Mouse (Mus musculus): Measurements from ENCODE around the gene Pim2. TPM values are rescaled to one million over a fixed set of nuclear protein-coding genes. Genes with fewer than 3 reads are reported as not detected.
"Not testable (repeated sequence)": the region's sequence is repeated elsewhere in the genome, so short reads cannot be mapped to it uniquely, and the experiment has no call there.

Pim2 gene
- polyA plus RNA-seq, 1 experiment from 2014 or later = 7.1 TPM

DNA sequence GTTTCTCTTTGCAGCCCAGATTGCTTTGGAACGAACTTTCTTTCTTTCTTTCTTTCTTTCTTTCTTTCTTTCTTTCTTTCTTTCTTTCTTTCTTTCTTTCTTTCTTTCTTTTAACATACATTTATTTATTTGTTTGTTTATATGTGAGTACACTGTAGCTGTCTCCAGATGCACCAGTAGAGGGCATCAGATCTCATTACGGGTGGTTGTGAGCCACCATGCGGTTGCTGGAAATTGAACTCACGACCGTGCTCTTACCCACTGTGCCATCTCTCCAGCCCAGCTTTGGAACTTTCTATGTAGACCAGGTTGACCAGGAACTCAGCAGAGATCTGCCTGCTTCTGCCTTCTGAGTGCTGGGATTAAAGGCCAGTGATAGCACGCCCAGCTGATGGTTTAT is 39.9 kb downstream of the Pim2 start:
- H3K36me3 ChIP-seq (ENCODE audit: control insufficient read depth, insufficient read depth, low read length); H3K4me2 ChIP-seq (replicated peaks; ENCODE audit: low read depth, low read length); DNase-seq (ENCODE audit: low spot score); H3K4me3 ChIP-seq (ENCODE audit: low read depth, low read length); ATAC-seq (ENCODE audit: low FRiP score); H3K9ac ChIP-seq (ENCODE audit: low read depth, low read length); H3K27me3 ChIP-seq (ENCODE audit: control insufficient read depth, insufficient read depth, low read length); H3K4me1 ChIP-seq (replicated peaks; ENCODE audit: control insufficient read depth, insufficient read depth, low read length); H3K27ac ChIP-seq (ENCODE audit: low read depth, low read length); H3K9me3 ChIP-seq (ENCODE audit: control insufficient read depth, low read length): not testable (repeated sequence)
- 70% methylated on average over 6 of the region's 6 CpGs for WGBS

DNA sequence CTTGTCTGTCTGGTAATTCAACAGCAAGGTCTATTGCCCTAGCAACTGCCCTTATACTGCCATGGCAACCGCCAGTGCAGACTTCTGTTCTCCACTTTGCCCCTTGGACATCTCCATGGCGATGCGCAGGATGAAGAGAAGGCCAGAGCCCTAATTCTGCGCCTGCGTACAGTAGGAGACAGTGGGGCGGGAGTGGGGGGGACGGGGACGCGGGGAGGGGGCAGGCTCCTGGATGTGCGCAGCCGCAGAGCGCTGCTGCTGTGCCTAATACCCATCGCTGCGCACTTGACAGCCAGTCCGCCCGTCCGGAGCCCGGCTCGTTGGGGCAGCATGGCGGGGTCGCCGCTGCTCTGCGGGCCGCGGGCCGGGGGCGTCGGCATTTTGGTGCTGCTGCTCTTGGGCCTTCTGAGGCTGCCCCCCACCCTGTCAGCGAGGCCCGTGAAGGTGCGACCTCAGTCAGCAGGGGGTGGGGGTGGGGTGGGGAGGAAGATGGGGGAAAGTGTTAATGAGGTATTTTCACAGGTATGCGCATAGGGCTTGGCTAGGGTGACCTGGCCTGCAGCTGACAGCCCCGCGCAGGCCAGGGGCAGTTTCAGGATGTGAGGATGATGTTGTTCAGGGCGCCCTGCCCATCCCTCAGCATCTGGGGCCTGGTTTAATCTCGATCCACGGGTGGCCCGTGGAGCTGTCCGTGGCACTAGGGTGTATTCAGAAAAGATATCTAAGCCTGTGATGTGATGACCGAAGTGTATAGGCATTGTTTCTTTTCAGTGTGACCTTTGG is 41.7 kb downstream of the Pim2 start, which contains the start of gene Pcsk1n:
Gene Pcsk1n, plus strand, starts transcription at position 222 of the 783 bp plus-strand sequence.
- no peaks in the 10 kb centered on the region for H3K36me3 ChIP-seq (ENCODE audit: control insufficient read depth, insufficient read depth, low read length)
- WGBS = 17% methylated on average over 26 of the region's 40 CpGs
- no peaks in the 10 kb centered on the region for H3K4me1 ChIP-seq (replicated peaks; ENCODE audit: control insufficient read depth, insufficient read depth, low read length)
- peak; percentile 77 for DNase-seq (ENCODE audit: low spot score)
- peak within 1 kb of the TSS; percentile 36 for H3K4me3 ChIP-seq (ENCODE audit: low read depth, low read length)
- no peaks in the 10 kb centered on the region for H3K9me3 ChIP-seq (ENCODE audit: control insufficient read depth, low read length)
- peak within 1 kb of the TSS; percentile 42; the same call in 1 of the 2 replicates for H3K9ac ChIP-seq (ENCODE audit: low read depth, low read length)
- peaks cover 19% of the 10 kb centered on the region; the same call in 1 of the 2 replicates for H3K27me3 ChIP-seq (ENCODE audit: control insufficient read depth, insufficient read depth, low read length)
- H3K27ac ChIP-seq (ENCODE audit: low read depth, low read length) = peak within 1 kb of the TSS; percentile 78
- peak; percentile 94 for ATAC-seq (ENCODE audit: low FRiP score)
- H3K4me2 ChIP-seq (replicated peaks; ENCODE audit: low read depth, low read length) = peak within 1 kb of the TSS; percentile 48

DNA sequence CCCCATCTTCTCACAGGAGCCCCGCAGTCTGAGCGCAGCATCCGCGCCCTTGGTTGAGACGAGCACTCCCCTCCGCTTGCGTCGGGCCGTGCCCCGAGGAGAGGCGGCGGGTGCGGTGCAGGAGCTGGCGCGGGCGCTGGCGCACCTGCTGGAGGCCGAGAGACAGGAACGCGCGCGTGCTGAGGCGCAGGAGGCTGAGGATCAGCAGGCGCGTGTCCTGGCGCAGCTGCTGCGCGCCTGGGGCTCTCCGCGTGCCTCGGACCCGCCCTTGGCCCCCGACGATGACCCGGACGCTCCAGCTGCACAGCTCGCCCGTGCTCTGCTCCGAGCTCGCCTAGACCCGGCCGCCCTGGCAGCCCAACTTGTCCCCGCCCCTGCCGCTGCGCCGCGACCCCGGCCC is 44.0 kb downstream of the Pim2 start:
- 6% methylated on average over 41 of the region's 48 CpGs for WGBS
- H3K4me1 ChIP-seq (replicated peaks; ENCODE audit: control insufficient read depth, insufficient read depth, low read length) = no peaks in the 10 kb centered on the region
- H3K9ac ChIP-seq (ENCODE audit: low read depth, low read length) = peak overlapping the region; percentile 33; the same call in 1 of the 2 replicates
- peak overlapping the region; percentile 38 for H3K4me2 ChIP-seq (replicated peaks; ENCODE audit: low read depth, low read length)
- peak overlapping the region; percentile 28 for H3K4me3 ChIP-seq (ENCODE audit: low read depth, low read length)
- H3K27ac ChIP-seq (ENCODE audit: low read depth, low read length) = no peak overlapping the region
- no peaks in the 10 kb centered on the region for H3K36me3 ChIP-seq (ENCODE audit: control insufficient read depth, insufficient read depth, low read length)
- ATAC-seq (ENCODE audit: low FRiP score) = peak; percentile 25; the same call in 1 of the 2 replicates
- H3K9me3 ChIP-seq (ENCODE audit: control insufficient read depth, low read length) = no peaks in the 10 kb centered on the region
- peaks cover 28% of the 10 kb centered on the region; the same call in 1 of the 2 replicates for H3K27me3 ChIP-seq (ENCODE audit: control insufficient read depth, insufficient read depth, low read length)
- peak; percentile 44 for DNase-seq (ENCODE audit: low spot score)

DNA sequence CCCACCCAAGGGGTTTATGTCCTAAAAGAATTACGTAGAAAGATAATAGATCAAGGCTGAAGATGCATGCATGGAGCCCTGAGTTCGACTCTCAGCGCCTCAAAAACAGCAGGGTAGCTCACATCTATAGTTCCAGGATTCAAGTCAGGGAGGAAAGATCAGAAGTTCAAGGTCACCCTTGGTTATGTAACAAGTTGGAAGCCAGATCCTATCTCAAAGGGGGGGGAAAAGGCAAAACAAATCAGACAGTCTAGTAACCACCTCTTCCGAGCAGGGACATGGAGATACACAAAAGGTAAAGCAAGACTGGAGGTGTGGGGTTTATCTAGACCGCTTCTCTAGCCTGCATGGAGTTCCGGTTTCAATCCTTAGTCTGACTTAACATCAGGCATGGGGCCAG is 48.2 kb downstream of the Pim2 start:
- WGBS = 78% methylated on average over 6 of the region's 6 CpGs
- Histone ChIP-seq H3K27me3 (ENCODE audit: control insufficient read depth, insufficient read depth, low read length) (peaks cover 33% of the 10 kb centered on the region; the same call in 1 of the 2 replicates), H3K9ac (ENCODE audit: low read depth, low read length) (no peak overlapping the region), H3K27ac (ENCODE audit: low read depth, low read length) (no peak overlapping the region), H3K36me3 (ENCODE audit: control insufficient read depth, insufficient read depth, low read length) (no peaks in the 10 kb centered on the region), H3K9me3 (ENCODE audit: control insufficient read depth, low read length) (0 out of 2 replicates have a peak, but pooled peaks cover 2% of the 10 kb centered on the region), H3K4me3 (ENCODE audit: low read depth, low read length) (no peak overlapping the region), H3K4me1 (replicated peaks; ENCODE audit: control insufficient read depth, insufficient read depth, low read length) (no peaks in the 10 kb centered on the region), H3K4me2 (replicated peaks; ENCODE audit: low read depth, low read length) (no peak overlapping the region)
- ATAC-seq (ENCODE audit: low FRiP score) (no peak), DNase-seq (ENCODE audit: low spot score) (no peak)

DNA sequence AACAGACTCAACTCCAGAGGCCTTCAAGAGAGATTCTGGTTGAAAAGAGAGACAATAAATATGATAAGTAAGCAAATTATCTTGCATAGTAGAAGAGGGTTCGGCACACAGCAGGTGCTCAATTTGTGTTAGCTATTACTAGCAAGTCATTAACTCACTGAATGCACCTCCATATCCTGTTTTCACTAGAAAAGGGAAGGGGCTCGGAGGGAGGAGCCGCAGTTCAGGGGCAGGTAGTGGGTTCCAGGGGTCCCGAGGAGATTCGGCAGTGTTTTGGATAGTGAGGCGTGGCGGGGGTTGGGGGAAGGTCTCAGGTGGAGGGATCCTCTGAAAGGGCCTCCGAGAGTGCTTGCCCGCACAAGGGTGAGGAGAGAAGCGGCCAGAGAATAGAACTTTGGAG is 49.1 kb downstream of the Pim2 start:
- H3K4me1 ChIP-seq (replicated peaks; ENCODE audit: control insufficient read depth, insufficient read depth, low read length) = no peaks in the 10 kb centered on the region
- ATAC-seq (ENCODE audit: low FRiP score) (no peak), DNase-seq (ENCODE audit: low spot score) (no peak)
- no peak overlapping the region for H3K9ac ChIP-seq (ENCODE audit: low read depth, low read length)
- no peak overlapping the region for H3K4me3 ChIP-seq (ENCODE audit: low read depth, low read length)
- no peak overlapping the region for H3K27ac ChIP-seq (ENCODE audit: low read depth, low read length)
- no peak overlapping the region for H3K4me2 ChIP-seq (replicated peaks; ENCODE audit: low read depth, low read length)
- H3K36me3 ChIP-seq (ENCODE audit: control insufficient read depth, insufficient read depth, low read length) = no peaks in the 10 kb centered on the region
- peaks cover 33% of the 10 kb centered on the region; the same call in 1 of the 2 replicates for H3K27me3 ChIP-seq (ENCODE audit: control insufficient read depth, insufficient read depth, low read length)
- 15% methylated on average over 10 of the region's 10 CpGs for WGBS
- 0 out of 2 replicates have a peak, but pooled peaks cover 2% of the 10 kb centered on the region for H3K9me3 ChIP-seq (ENCODE audit: control insufficient read depth, low read length)

DNA sequence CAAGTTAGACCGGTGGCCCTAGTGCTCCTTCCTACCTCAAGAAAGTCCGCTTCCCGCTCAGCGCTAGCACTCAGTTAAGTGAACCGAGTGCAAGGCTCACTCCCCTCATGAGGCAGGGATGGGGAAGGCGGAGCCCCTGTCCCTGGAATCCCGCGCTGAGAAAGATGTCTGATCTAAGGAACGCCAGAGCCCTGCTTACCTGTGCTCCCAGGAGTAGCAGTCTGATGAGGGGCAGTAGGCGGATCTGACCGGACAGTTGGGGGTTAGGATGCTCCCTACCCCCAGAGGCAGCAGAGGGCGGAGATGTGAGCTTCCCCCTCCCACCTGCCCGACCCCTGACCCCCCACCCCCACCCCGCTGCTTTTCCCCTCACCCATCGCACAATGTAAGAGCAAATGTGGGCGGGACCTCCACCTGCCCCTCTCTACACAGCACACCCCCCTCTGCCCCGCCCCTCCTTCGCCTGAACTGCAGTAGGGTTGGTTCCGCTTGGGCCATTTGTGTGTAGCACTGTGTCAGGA is 50.3 kb downstream of the Pim2 start, which contains the start of gene Eras:
Gene Eras, minus strand, starts transcription at position 338 of the 521 bp plus-strand sequence.
- no peak for DNase-seq (ENCODE audit: low spot score)
- Histone ChIP-seq H3K27me3 (ENCODE audit: control insufficient read depth, insufficient read depth, low read length) (peaks cover 23% of the 10 kb centered on the region; the same call in 1 of the 2 replicates), H3K9ac (ENCODE audit: low read depth, low read length) (no peak within 1 kb of the TSS), H3K9me3 (ENCODE audit: control insufficient read depth, low read length) (0 out of 2 replicates have a peak, but pooled peaks cover 2% of the 10 kb centered on the region), H3K4me2 (replicated peaks; ENCODE audit: low read depth, low read length) (no peak within 1 kb of the TSS), H3K36me3 (ENCODE audit: control insufficient read depth, insufficient read depth, low read length) (no peaks in the 10 kb centered on the region), H3K27ac (ENCODE audit: low read depth, low read length) (no peak within 1 kb of the TSS), H3K4me1 (replicated peaks; ENCODE audit: control insufficient read depth, insufficient read depth, low read length) (no peaks in the 10 kb centered on the region), H3K4me3 (ENCODE audit: low read depth, low read length) (no peak within 1 kb of the TSS)
- ATAC-seq (ENCODE audit: low FRiP score) = 0 out of 2 replicates have a peak, but pooled peaks have one; percentile 40
- WGBS = 24% methylated on average over 17 of the region's 19 CpGs

Other genes with a start within 250 kb of the Pim2 start
- gene Syp, start 239.8 kb upstream of the Pim2 start, polyA plus RNA-seq (2014; fragmentation: Nextera tagmentation; extraction: Ambion mirVana) = 13.9 and 14.5 TPM in 2 replicates
- 1.9 and 2.5 TPM in 2 replicates for gene Prickle3, start 221.0 kb upstream of the Pim2 start, polyA plus RNA-seq (2014; fragmentation: Nextera tagmentation; extraction: Ambion mirVana)
- gene Plp2, start 206.9 kb upstream of the Pim2 start, polyA plus RNA-seq (2014; fragmentation: Nextera tagmentation; extraction: Ambion mirVana) = 45.7 and 49.3 TPM in 2 replicates
- 0.07 and 0.25 TPM in 2 replicates for gene Magix, start 197.0 kb upstream of the Pim2 start, polyA plus RNA-seq (2014; fragmentation: Nextera tagmentation; extraction: Ambion mirVana)
- gene Gpkow, start 181.1 kb upstream of the Pim2 start, polyA plus RNA-seq (2014; fragmentation: Nextera tagmentation; extraction: Ambion mirVana) = 35.6 and 47.7 TPM in 2 replicates
- 16.1 and 18.7 TPM in 2 replicates for gene Wdr45, start 163.9 kb upstream of the Pim2 start, polyA plus RNA-seq (2014; fragmentation: Nextera tagmentation; extraction: Ambion mirVana)
- not detected in 2 replicates for gene Gm45208, start 156.0 kb upstream of the Pim2 start, polyA plus RNA-seq (2014; fragmentation: Nextera tagmentation; extraction: Ambion mirVana)
- 98.3 and 108 TPM in 2 replicates for gene Praf2, start 149.8 kb upstream of the Pim2 start, polyA plus RNA-seq (2014; fragmentation: Nextera tagmentation; extraction: Ambion mirVana)
- 19.9 and 21.5 TPM in 2 replicates for gene Ccdc120, start 127.4 kb upstream of the Pim2 start, polyA plus RNA-seq (2014; fragmentation: Nextera tagmentation; extraction: Ambion mirVana)
- gene Tfe3, start 115.7 kb upstream of the Pim2 start, polyA plus RNA-seq (2014; fragmentation: Nextera tagmentation; extraction: Ambion mirVana) = 18.5 and 21.7 TPM in 2 replicates
- 46.1 and 53.6 TPM in 2 replicates for gene Gripap1, start 88.5 kb upstream of the Pim2 start, polyA plus RNA-seq (2014; fragmentation: Nextera tagmentation; extraction: Ambion mirVana)
- 1.6 and 2.2 TPM in 2 replicates for gene Kcnd1, start 56.0 kb upstream of the Pim2 start, polyA plus RNA-seq (2014; fragmentation: Nextera tagmentation; extraction: Ambion mirVana)
- gene Otud5, start 36.9 kb upstream of the Pim2 start, polyA plus RNA-seq (2014; fragmentation: Nextera tagmentation; extraction: Ambion mirVana) = 32.4 and 37.5 TPM in 2 replicates
- gene Slc35a2, start 5.8 kb downstream of the Pim2 start, polyA plus RNA-seq (2014; fragmentation: Nextera tagmentation; extraction: Ambion mirVana) = 11.5 and 13.3 TPM in 2 replicates
- 155 and 161 TPM in 2 replicates for gene Pqbp1, start 21.0 kb downstream of the Pim2 start, polyA plus RNA-seq (2014; fragmentation: Nextera tagmentation; extraction: Ambion mirVana)
- 168 and 179 TPM in 2 replicates for gene Timm17b, start 21.1 kb downstream of the Pim2 start, polyA plus RNA-seq (2014; fragmentation: Nextera tagmentation; extraction: Ambion mirVana)
- not detected in 2 replicates for gene Gm10491, start 29.6 kb downstream of the Pim2 start, polyA plus RNA-seq (2014; fragmentation: Nextera tagmentation; extraction: Ambion mirVana)
- gene Gm10490, start 31.3 kb downstream of the Pim2 start, polyA plus RNA-seq (2014; fragmentation: Nextera tagmentation; extraction: Ambion mirVana) = not detected in 2 replicates
- gene Pcsk1n, start 41.6 kb downstream of the Pim2 start, polyA plus RNA-seq (2014; fragmentation: Nextera tagmentation; extraction: Ambion mirVana) = 23.9 and 25.9 TPM in 2 replicates
- not detected in 2 replicates for gene Eras, start 50.3 kb downstream of the Pim2 start, polyA plus RNA-seq (2014; fragmentation: Nextera tagmentation; extraction: Ambion mirVana)
- gene Hdac6, start 69.6 kb downstream of the Pim2 start, polyA plus RNA-seq (2014; fragmentation: Nextera tagmentation; extraction: Ambion mirVana) = 46.0 and 48.5 TPM in 2 replicates
- gene Gata1, start 99.8 kb downstream of the Pim2 start, polyA plus RNA-seq (2014; fragmentation: Nextera tagmentation; extraction: Ambion mirVana) = 3.9 and 4.9 TPM in 2 replicates
- not detected in 2 replicates for gene Glod5, start 140.2 kb downstream of the Pim2 start, polyA plus RNA-seq (2014; fragmentation: Nextera tagmentation; extraction: Ambion mirVana)
- 59.8 and 68.7 TPM in 2 replicates for gene Suv39h1, start 196.5 kb downstream of the Pim2 start, polyA plus RNA-seq (2014; fragmentation: Nextera tagmentation; extraction: Ambion mirVana)
- 0.49 and 0.91 TPM in 2 replicates for gene Was, start 212.2 kb downstream of the Pim2 start, polyA plus RNA-seq (2014; fragmentation: Nextera tagmentation; extraction: Ambion mirVana)

All from hindbrain, embryonic 11.5 days (tissue).